Mouse (Mus musculus): ENCODE measurements around the gene Tyw1.

DNA sequence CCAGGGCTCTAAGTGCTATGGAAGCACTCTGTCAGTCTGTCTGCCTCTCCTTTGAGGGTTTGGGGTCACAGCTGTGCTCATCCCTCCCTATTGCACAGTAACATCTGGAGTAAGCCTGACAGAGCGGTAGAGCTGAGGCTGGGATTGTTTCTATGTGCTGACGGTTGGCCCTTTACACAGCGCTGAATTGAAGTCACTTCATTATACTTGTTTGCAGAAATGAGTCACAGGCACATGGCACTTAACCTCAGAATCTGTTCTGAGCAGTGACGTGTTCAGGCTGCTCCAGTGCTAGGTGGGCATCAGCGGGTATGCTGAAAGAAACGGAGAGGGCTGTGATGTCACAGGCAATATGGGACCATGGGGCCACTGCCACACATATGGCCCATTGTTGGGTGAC, 17.6 kb downstream of the Tyw1 start:
- TF ChIP-seq CEBPB (IDR thresholded peaks at IDR 0.05; ENCODE audit: insufficient read depth, poor library complexity, severe bottlenecking), result no peak
- TF ChIP-seq POLR2A (IDR thresholded peaks at IDR 0.05; ENCODE audit: insufficient read length, low read depth), result no peak
- no peak for TF ChIP-seq MAX (IDR thresholded peaks at IDR 0.05; ENCODE audit: low read depth)
- no peak for TF ChIP-seq TCF12 (IDR thresholded peaks at IDR 0.05; ENCODE audit: insufficient read depth, poor library complexity, severe bottlenecking)

All from myocyte (in vitro differentiated cells).